Mouse (Mus musculus) brain, embryonic 14.5 days (tissue): ENCODE results near the gene Myocd.

Experiments
- CTCF ChIP-seq: fragments of 200-500 bp; IDR thresholded peaks from 2 replicates; pipeline ENCODE4 v1.5.1; 2012; ENCODE audit warnings: inconsistent platforms, mild to moderate bottlenecking, moderate library complexity, borderline replicate concordance; ENCODE audit not compliant: insufficient read depth, insufficient read length; ENCODE audit errors: extremely low read depth
- POLR2A ChIP-seq: fragments of 200-500 bp; IDR thresholded peaks from 2 replicates; pipeline ENCODE4 v1.6.1; 2012; ENCODE audit warnings: mild to moderate bottlenecking, inconsistent platforms, borderline replicate concordance; ENCODE audit not compliant: poor library complexity, insufficient read depth, insufficient read length, severe bottlenecking; ENCODE audit errors: extremely low read depth

- TF ChIP-seq CTCF, result no peak
- no peak for TF ChIP-seq POLR2A
Measured at GRCm38 (mm10) chr11:65205306-65205705, 64.5 kb downstream of the Myocd start.
